Mouse (Mus musculus) E14TG2a.4 (cell line): Measurements from ENCODE around the gene Abraxas2.

Experiments
- CTCF ChIP-seq: conservative IDR thresholded peaks from 2 replicates; pipeline ENCODE4 v1.5.1; 2014; ENCODE audit warnings: low read length
- POU5F1 ChIP-seq: IDR thresholded peaks from 2 replicates; pipeline ENCODE4 v1.6.1; 2014; ENCODE audit warnings: low read length, borderline replicate concordance

DNA sequence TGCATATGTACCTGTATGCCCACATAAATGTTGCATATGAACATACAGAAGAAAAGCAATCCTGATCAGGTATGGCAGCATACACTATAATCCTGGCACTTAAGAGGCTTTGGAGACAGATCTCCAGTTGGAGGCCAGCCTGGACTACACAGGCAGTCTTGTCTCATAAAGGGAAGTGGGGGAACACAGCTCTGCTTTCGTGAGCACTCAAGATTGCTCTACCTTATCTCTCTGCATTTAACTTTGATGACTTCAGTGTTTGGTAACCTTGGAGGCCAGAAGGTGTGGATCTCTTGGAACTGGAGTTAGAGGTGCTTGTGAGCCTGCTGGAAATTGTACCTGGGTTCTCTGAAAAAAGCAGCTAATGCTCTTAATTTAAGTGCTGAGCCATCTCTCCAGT, 21.3 kb downstream of the Abraxas2 start:
- TF ChIP-seq CTCF (no peak), POU5F1 (no peak)
